Mouse (Mus musculus): ENCODE measurements around the gene Slc25a34.

GRCm38 (mm10) chr4:141598894-141599250 lies 24.7 kb downstream of the Slc25a34 start:
- TF ChIP-seq CTCF (IDR thresholded peaks at IDR 0.05; ENCODE audit: borderline replicate concordance, insufficient read depth, low read depth, low read length), result no peak
- TF ChIP-seq POLR2A (IDR thresholded peaks at IDR 0.05; ENCODE audit: borderline replicate concordance, insufficient read depth, low read length), result no peak

All from cerebellum, adult 2 months (tissue).